Mouse (Mus musculus) urinary bladder, postnatal 25 days (tissue): Measurements from ENCODE around the gene Meis2.

ENCODE experiments used
- DNase-seq: peaks from one replicate; pipeline ENCODE4 v3.0.0; 2022; ENCODE audit warnings: low spot score

The Meis2 gene

GRCm38 (mm10) chr2:116000514-116000913 is 65.1 kb downstream of the Meis2 start:
- no peak for DNase-seq

GRCm38 (mm10) chr2:115998802-115999201 is 66.8 kb downstream of the Meis2 start:
- no peak for DNase-seq

DNA sequence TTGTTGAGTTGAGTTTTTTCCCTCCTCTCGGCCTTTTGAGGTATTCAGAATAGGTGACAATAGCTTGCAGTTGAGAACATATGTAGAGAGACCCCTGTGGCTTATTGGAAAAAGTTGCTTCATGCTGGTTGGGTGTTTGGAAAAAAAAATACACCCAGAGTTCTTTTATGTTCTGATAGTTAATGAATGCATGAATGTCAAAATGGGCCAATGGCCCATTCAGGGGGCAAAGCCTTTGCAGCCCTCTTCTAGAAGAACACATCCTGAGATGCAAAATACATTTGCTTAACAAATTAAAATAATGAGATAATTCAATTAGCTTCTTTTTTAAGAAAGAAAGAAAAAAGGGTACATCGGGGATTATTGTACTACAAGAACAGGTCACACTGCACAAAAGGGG is 69.2 kb downstream of the Meis2 start:
- no peak for DNase-seq

DNA sequence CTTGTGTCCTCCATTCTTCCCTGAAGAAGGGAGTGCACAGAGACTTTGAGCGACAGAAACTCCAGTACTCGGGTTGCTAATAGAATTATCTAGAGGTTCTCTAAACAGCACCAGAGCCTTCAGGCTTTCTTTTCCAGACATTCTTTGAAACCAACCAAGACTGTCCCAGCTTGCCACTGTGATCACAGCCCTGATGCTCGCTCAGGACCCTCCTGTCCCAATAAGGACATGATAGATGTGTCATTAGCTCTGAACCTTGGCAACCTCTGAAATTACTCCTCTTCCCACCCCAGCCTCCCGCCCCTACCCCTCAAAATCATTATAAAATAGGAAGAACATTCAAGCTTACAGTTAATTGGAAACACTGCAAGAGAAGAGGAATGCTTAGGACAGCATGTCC is 71.8 kb downstream of the Meis2 start:
- DNase-seq, result no peak

DNA sequence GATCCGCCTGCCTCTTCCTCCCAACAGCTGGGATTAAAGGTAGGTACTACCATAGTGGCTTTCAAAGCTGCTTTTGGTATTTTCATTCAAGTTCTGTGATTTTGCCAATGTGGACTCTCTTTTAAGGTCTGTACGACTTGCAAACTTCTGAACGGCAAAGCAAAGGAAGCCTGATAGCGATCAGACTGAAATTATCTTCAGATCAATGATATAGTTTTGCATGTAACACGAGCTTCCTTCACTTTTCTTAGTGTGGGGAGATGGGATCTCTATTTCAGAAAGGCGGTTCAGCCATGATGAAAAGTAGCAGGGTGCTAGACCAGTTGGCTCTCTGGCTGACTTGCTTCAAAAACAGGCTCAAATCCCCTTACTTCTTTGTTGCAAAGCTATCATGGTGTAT is 76.4 kb downstream of the Meis2 start:
- no peak for DNase-seq

- DNase-seq, result no peak
Observed at GRCm38 (mm10) chr2:115988448-115988847, 77.2 kb downstream of the Meis2 start.

DNA sequence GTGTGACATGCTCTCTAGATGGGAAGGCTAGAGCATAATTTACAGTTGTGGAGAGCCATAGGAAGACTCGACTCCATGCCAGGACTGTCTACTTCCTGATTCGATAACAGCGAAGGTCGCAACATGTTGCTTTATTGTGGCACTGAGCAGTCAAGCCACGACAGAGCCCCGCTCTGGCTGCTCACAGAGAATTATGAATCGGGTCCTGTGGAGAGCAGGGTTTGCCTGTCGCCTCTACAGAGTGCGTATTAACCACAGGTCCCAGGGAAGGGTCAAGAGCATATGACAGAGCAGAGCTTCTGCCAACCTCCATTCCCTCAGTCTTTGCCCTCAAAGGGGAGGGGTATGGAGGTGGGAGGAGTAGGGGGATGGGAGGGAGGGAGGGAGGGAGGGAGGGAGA is 80.7 kb downstream of the Meis2 start:
- no peak for DNase-seq

- DNase-seq, result no peak
Observed at GRCm38 (mm10) chr2:115984487-115984886, 81.2 kb downstream of the Meis2 start.

DNA sequence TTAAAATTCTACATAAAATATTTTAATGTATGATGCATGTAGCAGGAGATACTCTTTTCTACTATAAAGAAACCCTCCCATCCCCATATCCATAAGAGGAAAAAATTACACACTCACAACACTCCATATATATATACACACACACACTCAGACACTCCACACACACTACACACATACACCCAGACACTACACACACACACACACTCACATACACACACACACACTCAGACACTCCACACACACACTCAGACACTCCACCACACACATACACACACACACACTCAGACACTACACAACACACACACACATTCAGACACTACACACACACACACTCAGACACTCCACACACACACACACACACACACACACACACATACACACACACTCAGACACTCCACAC is 85.1 kb downstream of the Meis2 start:
- no peak for DNase-seq

DNA sequence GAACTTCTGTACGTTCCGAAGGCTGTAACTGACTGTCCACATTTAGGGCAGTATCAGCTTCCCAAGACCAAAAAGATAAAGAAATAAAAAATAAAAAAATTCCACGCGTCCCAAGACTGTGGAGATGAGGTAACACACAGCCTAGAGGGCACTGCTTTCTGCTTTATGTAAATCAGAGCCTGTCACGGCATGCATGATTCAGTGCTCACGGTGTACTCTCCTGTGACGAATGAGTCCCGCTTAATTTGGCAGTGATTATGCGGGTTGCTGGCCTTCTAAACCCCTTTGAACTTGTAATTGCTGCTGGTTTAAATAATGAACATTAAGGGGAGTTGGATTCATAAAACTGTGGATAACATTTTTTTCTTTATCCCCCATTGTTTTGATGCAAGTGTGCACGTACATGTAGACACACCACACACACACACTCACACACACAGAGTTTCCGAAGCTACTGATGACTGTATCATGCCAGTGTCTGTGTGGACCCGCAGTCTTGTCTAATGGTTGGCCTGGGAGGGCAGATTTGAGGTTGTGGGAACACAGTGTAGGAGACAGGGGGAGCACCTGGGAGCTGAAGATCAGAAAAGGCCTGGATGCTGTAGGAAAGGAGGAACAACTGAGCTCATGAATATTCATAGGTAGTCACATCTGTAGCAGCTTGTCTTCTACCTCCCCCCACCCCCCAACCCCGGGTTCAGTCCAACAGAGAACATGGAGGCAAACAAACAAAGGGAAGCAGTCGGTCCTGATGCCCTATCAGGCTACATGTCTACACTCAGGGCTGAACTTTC is 85.8 kb downstream of the Meis2 start:
- DNase-seq, result no peak

GRCm38 (mm10) chr2:115978666-115979065 is 87.0 kb downstream of the Meis2 start:
- no peak for DNase-seq

DNA sequence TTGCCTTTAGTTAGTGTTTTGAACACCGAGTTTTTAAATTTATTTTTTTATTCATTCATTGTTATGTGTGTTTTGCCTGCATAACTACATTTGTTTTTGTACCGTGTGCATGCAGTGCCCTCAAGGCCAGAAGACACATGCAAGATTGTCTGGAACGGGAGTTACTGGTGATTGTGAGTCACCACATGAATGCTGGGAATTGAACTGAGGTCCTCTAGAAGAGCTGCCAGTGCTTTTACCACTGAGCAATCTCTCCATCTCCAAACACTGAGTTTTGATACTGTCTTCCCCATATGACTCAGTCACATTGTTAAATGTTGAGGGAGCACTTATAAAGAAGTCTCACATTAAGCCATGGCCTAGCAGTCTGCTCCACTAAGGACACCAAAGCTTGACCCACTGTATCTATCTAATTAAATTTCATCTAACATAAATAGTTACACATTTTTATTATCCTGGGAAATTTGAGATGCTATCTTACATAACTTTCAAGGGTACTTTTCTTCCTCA is 94.3 kb downstream of the Meis2 start:
- DNase-seq, result no peak

GRCm38 (mm10) chr2:115970091-115970820 is 95.4 kb downstream of the Meis2 start:
- no peak for DNase-seq

DNA sequence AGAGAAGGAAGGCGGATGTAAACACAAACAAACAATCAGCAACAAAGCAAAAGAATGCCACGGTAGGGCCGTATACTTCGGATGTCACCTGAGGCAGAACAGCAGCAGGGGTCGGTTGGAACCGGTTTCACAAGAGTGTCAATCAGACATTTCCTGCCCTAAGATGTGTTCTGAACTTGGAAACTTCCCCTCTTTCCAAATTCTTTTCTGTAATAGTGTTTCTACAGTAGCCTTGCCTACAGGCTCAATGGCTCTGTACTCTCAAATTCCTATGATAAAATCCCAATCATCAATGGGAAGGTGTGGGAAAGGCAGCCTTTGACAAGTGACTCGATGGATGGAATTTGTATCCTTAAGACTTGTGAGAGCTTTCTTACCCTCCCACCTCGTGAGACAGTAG is 96.4 kb downstream of the Meis2 start:
- no peak for DNase-seq

GRCm38 (mm10) chr2:115964911-115965310 is 100.7 kb downstream of the Meis2 start:
- DNase-seq, result no peak

- DNase-seq, result no peak
Observed at GRCm38 (mm10) chr2:115963293-115963835, 102.3 kb downstream of the Meis2 start.

DNA sequence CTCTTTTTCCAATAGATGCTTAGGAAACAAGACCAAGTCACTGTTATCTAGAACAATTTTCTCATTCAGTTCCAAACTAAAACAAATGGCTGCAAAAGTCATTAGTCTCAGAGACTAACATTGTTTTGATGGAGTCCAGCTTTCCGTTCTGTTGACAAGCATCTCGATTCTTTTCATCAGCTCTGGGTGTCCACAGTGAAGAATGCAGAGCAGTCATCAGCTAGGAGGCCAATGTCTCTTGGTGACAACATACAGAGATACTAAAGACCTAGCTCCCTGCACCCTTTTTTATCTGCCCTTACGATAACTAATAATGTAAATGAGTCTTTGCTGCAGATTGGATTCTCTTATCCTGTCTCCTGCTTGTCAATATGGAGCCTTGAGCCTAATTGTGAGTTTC is 102.9 kb downstream of the Meis2 start:
- no peak for DNase-seq

GRCm38 (mm10) chr2:115962113-115962512 is 103.5 kb downstream of the Meis2 start:
- DNase-seq, result no peak

DNA sequence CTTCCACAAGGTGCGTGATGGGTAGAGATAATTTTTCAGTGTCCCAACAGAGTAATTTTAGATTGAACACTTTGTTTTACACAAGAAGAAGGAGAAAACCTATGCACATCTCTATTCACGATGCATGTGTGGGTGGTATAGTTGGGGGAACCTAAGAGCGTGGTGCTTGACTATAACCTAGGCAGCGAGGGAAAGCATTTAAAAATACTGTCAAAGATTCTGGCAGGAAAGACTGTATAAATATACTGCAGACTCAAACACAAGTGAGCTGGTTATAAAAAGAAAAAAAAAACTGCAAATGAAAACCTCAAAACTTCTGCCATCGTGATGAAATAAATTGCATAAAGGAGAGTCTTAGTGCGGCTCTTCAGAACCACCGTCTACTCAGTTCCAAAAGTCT is 105.0 kb downstream of the Meis2 start:
- no peak for DNase-seq

- no peak for DNase-seq
Observed at GRCm38 (mm10) chr2:115956786-115957185, 108.9 kb downstream of the Meis2 start.

DNA sequence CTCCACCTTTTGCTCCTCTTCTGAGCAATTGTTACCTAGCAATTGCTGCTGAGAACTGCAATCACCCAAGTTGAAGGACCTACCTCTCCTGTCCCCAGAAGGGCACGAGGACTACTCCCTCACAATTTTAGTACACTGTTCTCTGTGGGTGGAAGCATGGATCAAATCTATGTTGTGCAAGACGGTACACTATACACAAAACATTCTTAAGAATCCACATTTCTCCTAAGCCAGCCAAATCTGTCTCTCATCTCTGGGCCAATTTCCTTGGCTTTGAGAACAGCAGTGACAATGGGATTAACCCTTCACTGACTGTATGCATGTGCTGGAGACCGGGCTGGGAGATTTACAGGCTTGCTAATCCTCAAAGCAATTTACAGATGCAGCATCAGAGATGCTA is 115.0 kb downstream of the Meis2 start:
- no peak for DNase-seq

GRCm38 (mm10) chr2:115948630-115949426 is 116.8 kb downstream of the Meis2 start:
- no peak for DNase-seq
